Mouse (Mus musculus) lung, adult 2 months (tissue): ENCODE data around the gene Tbc1d10a.

Source experiments
- CTCF ChIP-seq: fragments of 200-500 bp; IDR thresholded peaks from 2 replicates; pipeline ENCODE4 v1.5.1; 2011; ENCODE audit warnings: mild to moderate bottlenecking, low read length, control low read depth; ENCODE audit not compliant: insufficient read depth
- POLR2A ChIP-seq: fragments of 200-500 bp; IDR thresholded peaks from 2 replicates; pipeline ENCODE4 v1.6.1; 2011; ENCODE audit warnings: low read depth, mild to moderate bottlenecking, control low read depth, low read length, borderline replicate concordance; ENCODE audit errors: extremely low read depth

DNA sequence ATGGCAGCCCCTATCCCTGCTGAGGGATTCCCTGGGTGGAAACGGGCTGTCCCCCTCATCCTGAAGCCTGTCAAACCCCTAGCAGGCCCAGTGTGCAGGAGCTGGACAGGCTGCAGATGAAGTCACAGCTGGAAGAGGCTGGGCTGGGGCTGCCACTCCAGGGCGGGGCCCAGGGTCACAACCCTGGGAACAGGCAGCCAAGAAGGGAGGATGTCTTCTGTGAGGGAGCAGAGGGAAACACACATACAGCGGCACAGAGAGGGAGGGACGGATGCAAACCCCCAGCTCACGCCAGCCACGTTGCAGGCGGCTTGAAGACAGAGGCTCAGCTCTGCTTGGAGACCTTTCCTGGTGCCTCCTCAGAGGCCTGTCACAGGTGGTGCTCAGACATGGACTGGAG is 77.5 kb downstream of the Tbc1d10a start:
- no peak for TF ChIP-seq CTCF
- TF ChIP-seq POLR2A = no peak
